Mouse (Mus musculus): Measurements from ENCODE around the gene Stk32b. TPM values are rescaled to one million over a fixed set of nuclear protein-coding genes. Genes with fewer than 3 reads are reported as not detected.

Stk32b gene
- polyA plus RNA-seq, 1 experiment from 2014 or later, result 3.1 TPM

GRCm38 (mm10) chr5:37535227-37535626 lies 181.7 kb downstream of the Stk32b start:
- H3K4me3 ChIP-seq (ENCODE audit: low read depth, low read length), result no peak overlapping the region
- H3K9ac ChIP-seq (ENCODE audit: low read length), result no peak overlapping the region
- H3K36me3 ChIP-seq (ENCODE audit: control insufficient read depth, insufficient read depth, low read length), result no peaks in the 10 kb centered on the region
- H3K9me3 ChIP-seq (ENCODE audit: control insufficient read depth, low read length), result no peaks in the 10 kb centered on the region
- no peak overlapping the region for H3K4me2 ChIP-seq (replicated peaks; ENCODE audit: low read depth)
- 68% methylated on average over 5 of the region's 5 CpGs for WGBS
- TF ChIP-seq CTCF (IDR thresholded peaks at IDR 0.05; ENCODE audit: low read depth), result no peak
- TF ChIP-seq EP300 (optimal IDR thresholded peaks at IDR 0.05), result no peak
- ATAC-seq (ENCODE audit: low FRiP score, low TSS enrichment) (no peak), DNase-seq (ENCODE audit: low spot score) (no peak)
- H3K4me1 ChIP-seq (replicated peaks; ENCODE audit: control insufficient read depth, insufficient read depth), result no peaks in the 10 kb centered on the region
- H3K27ac ChIP-seq (replicated peaks), result no peak overlapping the region
- no peaks in the 10 kb centered on the region for H3K27me3 ChIP-seq (ENCODE audit: control insufficient read depth, insufficient read depth, low read length)

DNA sequence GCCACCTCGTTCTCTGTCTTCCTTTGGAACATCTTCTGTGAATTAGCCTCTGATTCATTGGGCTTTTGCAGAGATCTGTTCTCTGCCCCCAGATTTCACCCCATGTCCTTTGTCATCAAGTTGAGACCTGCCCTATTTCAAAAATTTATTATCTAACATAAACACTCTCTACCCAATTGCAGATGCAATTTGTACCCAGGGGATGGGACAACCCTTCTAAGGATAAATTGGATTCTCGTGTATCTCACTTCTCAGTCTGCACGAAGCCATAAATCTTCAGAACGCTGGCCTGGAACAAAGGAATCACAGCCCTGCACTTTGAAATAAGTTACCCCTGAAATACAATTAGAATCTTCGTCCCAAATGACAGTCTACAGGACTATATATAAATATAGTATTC lies 191.6 kb downstream of the Stk32b start:
- no peak overlapping the region for H3K4me2 ChIP-seq (replicated peaks; ENCODE audit: low read depth)
- no peaks in the 10 kb centered on the region for H3K4me1 ChIP-seq (replicated peaks; ENCODE audit: control insufficient read depth, insufficient read depth)
- ATAC-seq (ENCODE audit: low FRiP score, low TSS enrichment), result no peak
- TF ChIP-seq CTCF (IDR thresholded peaks at IDR 0.05; ENCODE audit: low read depth), result no peak
- no peak for TF ChIP-seq EP300 (optimal IDR thresholded peaks at IDR 0.05)
- H3K27ac ChIP-seq (replicated peaks), result no peak overlapping the region
- no peaks in the 10 kb centered on the region for H3K36me3 ChIP-seq (ENCODE audit: control insufficient read depth, insufficient read depth, low read length)
- no peak overlapping the region for H3K9ac ChIP-seq (ENCODE audit: low read length)
- WGBS, result 67% methylated on average over 5 of the region's 5 CpGs
- H3K27me3 ChIP-seq (ENCODE audit: control insufficient read depth, insufficient read depth, low read length), result no peaks in the 10 kb centered on the region
- no peak overlapping the region for H3K4me3 ChIP-seq (ENCODE audit: low read depth, low read length)
- H3K9me3 ChIP-seq (ENCODE audit: control insufficient read depth, low read length), result no peaks in the 10 kb centered on the region
- DNase-seq (ENCODE audit: low spot score), result no peak

- ATAC-seq (ENCODE audit: low FRiP score, low TSS enrichment), result peak; percentile 78
- no peak overlapping the region for H3K4me3 ChIP-seq (ENCODE audit: low read depth, low read length)
- no peaks in the 10 kb centered on the region for H3K9me3 ChIP-seq (ENCODE audit: control insufficient read depth, low read length)
- H3K4me2 ChIP-seq (replicated peaks; ENCODE audit: low read depth), result no peak overlapping the region
- TF ChIP-seq EP300 (optimal IDR thresholded peaks at IDR 0.05), result no peak
- no peak for TF ChIP-seq CTCF (IDR thresholded peaks at IDR 0.05; ENCODE audit: low read depth)
- no peaks in the 10 kb centered on the region for H3K27me3 ChIP-seq (ENCODE audit: control insufficient read depth, insufficient read depth, low read length)
- H3K27ac ChIP-seq (replicated peaks), result no peak overlapping the region
- no peaks in the 10 kb centered on the region for H3K36me3 ChIP-seq (ENCODE audit: control insufficient read depth, insufficient read depth, low read length)
- no peaks in the 10 kb centered on the region for H3K4me1 ChIP-seq (replicated peaks; ENCODE audit: control insufficient read depth, insufficient read depth)
- H3K9ac ChIP-seq (ENCODE audit: low read length), result no peak overlapping the region
- no peak for DNase-seq (ENCODE audit: low spot score)
- WGBS, result 58% methylated on average over 3 of the region's 3 CpGs
Measured at GRCm38 (mm10) chr5:37520441-37520840, 196.5 kb downstream of the Stk32b start.

GRCm38 (mm10) chr5:37512479-37512878 lies 204.5 kb downstream of the Stk32b start:
- Histone ChIP-seq H3K4me3 (ENCODE audit: low read depth, low read length) (no peak overlapping the region), H3K27ac (replicated peaks) (no peak overlapping the region), H3K9me3 (ENCODE audit: control insufficient read depth, low read length) (no peaks in the 10 kb centered on the region), H3K9ac (ENCODE audit: low read length) (no peak overlapping the region), H3K27me3 (ENCODE audit: control insufficient read depth, insufficient read depth, low read length) (no peaks in the 10 kb centered on the region), H3K4me1 (replicated peaks; ENCODE audit: control insufficient read depth, insufficient read depth) (no peaks in the 10 kb centered on the region), H3K4me2 (replicated peaks; ENCODE audit: low read depth) (no peak overlapping the region), H3K36me3 (ENCODE audit: control insufficient read depth, insufficient read depth, low read length) (no peaks in the 10 kb centered on the region)
- no peak for DNase-seq (ENCODE audit: low spot score)
- no peak for TF ChIP-seq CTCF (IDR thresholded peaks at IDR 0.05; ENCODE audit: low read depth)
- TF ChIP-seq EP300 (optimal IDR thresholded peaks at IDR 0.05), result no peak
- no peak for ATAC-seq (ENCODE audit: low FRiP score, low TSS enrichment)
- WGBS, result 33% methylated on average over 2 of the region's 2 CpGs

DNA sequence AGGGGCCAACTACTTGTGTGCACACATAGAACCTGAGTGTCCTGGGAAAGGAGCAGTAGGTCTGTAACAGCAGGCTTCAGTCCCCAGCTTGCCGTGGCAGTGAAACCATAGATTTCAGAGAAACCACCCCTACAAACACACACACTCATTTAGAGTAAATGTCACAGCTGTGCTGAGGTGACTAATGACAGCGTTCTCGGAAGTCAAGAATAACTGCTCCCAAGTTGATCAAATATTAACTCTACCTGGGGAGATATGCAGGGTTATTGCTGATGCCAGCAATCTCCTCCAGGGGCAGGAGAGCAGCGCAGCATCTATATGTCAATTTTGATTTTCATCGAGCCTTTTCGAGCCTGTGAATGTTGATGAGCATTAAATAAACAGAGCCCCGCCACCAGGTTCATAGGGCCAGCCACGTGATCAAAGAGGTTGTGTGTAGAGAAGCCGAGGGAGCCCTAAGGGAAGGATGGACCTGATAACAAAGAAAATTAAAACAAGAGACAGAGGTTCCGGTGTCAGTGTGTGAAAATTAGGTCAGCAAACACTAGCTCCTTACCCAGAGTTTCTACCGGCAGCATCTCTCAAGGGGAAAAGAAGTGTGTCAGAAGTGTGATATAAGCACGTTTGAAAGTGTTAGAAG lies 210.0 kb downstream of the Stk32b start:
- Histone ChIP-seq H3K9me3 (ENCODE audit: control insufficient read depth, low read length) (no peaks in the 10 kb centered on the region), H3K36me3 (ENCODE audit: control insufficient read depth, insufficient read depth, low read length) (no peaks in the 10 kb centered on the region), H3K4me3 (ENCODE audit: low read depth, low read length) (no peak overlapping the region), H3K4me1 (replicated peaks; ENCODE audit: control insufficient read depth, insufficient read depth) (no peaks in the 10 kb centered on the region), H3K27me3 (ENCODE audit: control insufficient read depth, insufficient read depth, low read length) (no peaks in the 10 kb centered on the region), H3K9ac (ENCODE audit: low read length) (no peak overlapping the region), H3K27ac (replicated peaks) (peak overlapping the region; percentile 74), H3K4me2 (replicated peaks; ENCODE audit: low read depth) (no peak overlapping the region)
- WGBS, result 35% methylated on average over 12 of the region's 12 CpGs
- DNase-seq (ENCODE audit: low spot score), result peak; percentile 52
- TF ChIP-seq EP300 (optimal IDR thresholded peaks at IDR 0.05), result no peak
- TF ChIP-seq CTCF (IDR thresholded peaks at IDR 0.05; ENCODE audit: low read depth), result peak; percentile 54
- ATAC-seq (ENCODE audit: low FRiP score, low TSS enrichment), result peak; percentile 96

DNA sequence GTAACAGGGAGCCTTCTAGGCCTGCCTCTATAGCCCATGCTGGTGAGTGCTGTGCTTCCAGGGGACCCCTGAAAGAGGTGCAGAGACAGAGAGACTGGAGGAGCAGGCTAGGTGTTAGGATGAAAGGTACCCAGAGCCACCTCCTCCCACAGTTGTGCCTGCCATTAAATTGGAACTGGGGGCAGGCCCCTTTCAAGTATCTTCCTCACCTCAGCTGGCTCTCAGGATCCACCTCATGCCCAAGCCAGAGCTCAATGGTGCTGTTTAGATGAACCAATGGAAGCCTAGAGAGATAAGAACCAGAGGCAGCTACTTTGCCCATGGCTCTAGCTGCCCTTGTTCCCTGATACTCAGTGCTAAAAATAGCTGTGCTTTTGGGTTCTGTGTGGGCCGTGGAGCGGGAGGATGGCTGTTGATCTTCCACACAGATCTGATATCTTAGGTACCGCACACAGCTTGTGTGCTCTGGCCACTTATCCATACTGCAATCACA lies 221.9 kb downstream of the Stk32b start:
- H3K27me3 ChIP-seq (ENCODE audit: control insufficient read depth, insufficient read depth, low read length), result no peaks in the 10 kb centered on the region
- H3K9me3 ChIP-seq (ENCODE audit: control insufficient read depth, low read length), result no peaks in the 10 kb centered on the region
- no peak overlapping the region for H3K9ac ChIP-seq (ENCODE audit: low read length)
- no peak overlapping the region for H3K4me3 ChIP-seq (ENCODE audit: low read depth, low read length)
- no peaks in the 10 kb centered on the region for H3K4me1 ChIP-seq (replicated peaks; ENCODE audit: control insufficient read depth, insufficient read depth)
- ATAC-seq (ENCODE audit: low FRiP score, low TSS enrichment), result no peak
- no peak overlapping the region for H3K4me2 ChIP-seq (replicated peaks; ENCODE audit: low read depth)
- TF ChIP-seq EP300 (optimal IDR thresholded peaks at IDR 0.05) (no peak), CTCF (IDR thresholded peaks at IDR 0.05; ENCODE audit: low read depth) (no peak)
- no peak for DNase-seq (ENCODE audit: low spot score)
- no peak overlapping the region for H3K27ac ChIP-seq (replicated peaks)
- H3K36me3 ChIP-seq (ENCODE audit: control insufficient read depth, insufficient read depth, low read length), result no peaks in the 10 kb centered on the region
- 75% methylated on average over 3 of the region's 3 CpGs for WGBS
